ENCODE assay signal across 8 mouse cellular contexts in genomic region chr2:59881404-59881803, GRCm38 (mm10). TPM values are rescaled to one million over a fixed set of nuclear protein-coding genes. Genes with fewer than 3 reads are reported as not detected.
DNase-seq lines count a peak whose midpoint lies in the region; ATAC-seq lines count a peak whose summit lies in the region.

No protein-coding gene starts in this region.

- H3K27me3 ChIP-seq in heart, embryonic 14.5 days (ENCODE audit: control insufficient read depth, insufficient read depth, low read length) = no peaks in the 10 kb centered on the region
- H3K27me3 ChIP-seq in hindbrain, embryonic 16.5 days (replicated peaks; ENCODE audit: control insufficient read depth, insufficient read depth, low read length) = no peaks in the 10 kb centered on the region
- no peaks in the 10 kb centered on the region for H3K27me3 ChIP-seq in midbrain, embryonic 15.5 days (replicated peaks)

- H3K27ac ChIP-seq in heart, embryonic 14.5 days (replicated peaks in 1 of 2; ENCODE audit: control insufficient read depth in 1 of 2, insufficient read depth in 1 of 2, low read depth in 2 of 2, low read length in 2 of 2) = peak overlapping the region; percentile 78 to 85; a peak in 3 of 4 replicates
- H3K27ac ChIP-seq in hindbrain, embryonic 16.5 days (ENCODE audit: low read depth, low read length) = no peak overlapping the region
- no peak overlapping the region for H3K27ac ChIP-seq in midbrain, embryonic 15.5 days

- WGBS in heart, embryonic 14.5 days = 31% methylated on average over 6 of the region's 6 CpGs
- 79% methylated on average over 6 of the region's 6 CpGs for WGBS in hindbrain, embryonic 16.5 days
- 79% methylated on average over 6 of the region's 6 CpGs for WGBS in midbrain, embryonic 15.5 days

- peak overlapping the region; percentile 89 to 95 for H3K4me3 ChIP-seq in heart, embryonic 14.5 days (ENCODE audit: control insufficient read depth in 1 of 2, insufficient read depth in 1 of 2, low read depth in 1 of 2, low read length in 2 of 2)
- H3K4me3 ChIP-seq in hindbrain, embryonic 16.5 days (ENCODE audit: low read length) = peak overlapping the region; percentile 83
- H3K4me3 ChIP-seq in midbrain, embryonic 15.5 days = peak overlapping the region; percentile 93

- peaks cover 5% of the 10 kb centered on the region; the same call in 1 of the 2 replicates for H3K36me3 ChIP-seq in heart, embryonic 14.5 days (ENCODE audit: control insufficient read depth, insufficient read depth, low read length)
- H3K36me3 ChIP-seq in hindbrain, embryonic 16.5 days (ENCODE audit: control insufficient read depth, insufficient read depth, low read length) = no peaks in the 10 kb centered on the region
- H3K36me3 ChIP-seq in midbrain, embryonic 15.5 days (replicated peaks) = no peaks in the 10 kb centered on the region

- DNase-seq in heart, adult 9 months (ENCODE audit: low spot score in 2 of 2) = no peak
- peak; percentile 20 for DNase-seq in c-Kit-positive CD71-negative TER-119-negative erythroid progenitor cells, embryonic 14.5 days (ENCODE audit: low read depth)
- no peak for DNase-seq in thymus, postnatal 25 days
- DNase-seq in kidney, postnatal 4 days = no peak

- H3K4me1 ChIP-seq in heart, embryonic 14.5 days (ENCODE audit: control insufficient read depth in 2 of 2, insufficient read depth in 2 of 2, low read length in 2 of 2) = peaks cover 3 to 8% of the 10 kb centered on the region in 2 experiments; a peak in 3 of 4 replicates
- H3K4me1 ChIP-seq in hindbrain, embryonic 16.5 days (ENCODE audit: control insufficient read depth, insufficient read depth, low read depth, low read length) = no peaks in the 10 kb centered on the region
- peaks cover 6% of the 10 kb centered on the region for H3K4me1 ChIP-seq in midbrain, embryonic 15.5 days

- peak overlapping the region; percentile 71 for H3K4me2 ChIP-seq in heart, embryonic 14.5 days (ENCODE audit: low read length)
- peak overlapping the region; percentile 72 for H3K4me2 ChIP-seq in hindbrain, embryonic 16.5 days (ENCODE audit: low read length)
- H3K4me2 ChIP-seq in midbrain, embryonic 15.5 days = peak overlapping the region; percentile 97

- H3K9me3 ChIP-seq in heart, embryonic 14.5 days (ENCODE audit: control insufficient read depth, low read length) = 0 out of 2 replicates have a peak, but pooled peaks cover 2% of the 10 kb centered on the region
- no peaks in the 10 kb centered on the region; the same call in 1 of the 2 replicates for H3K9me3 ChIP-seq in hindbrain, embryonic 16.5 days (ENCODE audit: control insufficient read depth, low read length)
- H3K9me3 ChIP-seq in midbrain, embryonic 15.5 days = no peaks in the 10 kb centered on the region

- H3K9ac ChIP-seq in heart, embryonic 14.5 days (ENCODE audit: low read length) = peak overlapping the region; percentile 89
- H3K9ac ChIP-seq in hindbrain, embryonic 16.5 days (ENCODE audit: low read depth, low read length) = no peak overlapping the region
- no peak overlapping the region for H3K9ac ChIP-seq in midbrain, embryonic 15.5 days

- ATAC-seq in heart, embryonic 14.5 days (ENCODE audit: insufficient number of reproducible peaks, insufficient read depth, low FRiP score, low read depth) = no peak
- no peak for ATAC-seq in hindbrain, embryonic 16.5 days
- no peak for ATAC-seq in midbrain, embryonic 15.5 days (replicated peaks)
- no peak for ATAC-seq in monocyte, adult 5-6 weeks (replicated peaks; ENCODE audit: insufficient number of reproducible peaks, low FRiP score, low TSS enrichment, poor library complexity, severe bottlenecking)

RNA-seq across cellular contexts. Expression of gene Wdsub1, which starts 1.0 kb away (rescaled TPM):
- 52.4 and 55.8 TPM in 2 replicates for polyA plus RNA-seq in heart, embryonic 14.5 days (2014; fragmentation: Nextera tagmentation; extraction: Ambion mirVana)
- polyA plus RNA-seq in hindbrain, embryonic 16.5 days (2015; fragmentation: Nextera tagmentation; extraction: Ambion mirVana) = 18.9 and 20.4 TPM in 2 replicates
- polyA plus RNA-seq in midbrain, embryonic 15.5 days (2015; fragmentation: Nextera tagmentation; extraction: Ambion mirVana) = 18.1 and 19.1 TPM in 2 replicates
- total RNA-seq in monocyte, adult 5-6 weeks (2017) = 12.1 to 14.6 TPM (median 13.1 TPM) in 3 replicates

Comparison
In these comparisons a context has a peak if more than half of its experiments do, and no peak if none do; other contexts are left out.
1. H3K27ac ChIP-seq: peak in heart, embryonic 14.5 days (2 of 2); none in hindbrain, embryonic 16.5 days (single experiment) and midbrain, embryonic 15.5 days (single experiment).
2. Peak in every context shown above with its lines, with median percentiles within 50 percentile points of each other: H3K4me2 ChIP-seq and H3K4me3 ChIP-seq.